In genomic region chr8:58523443-58523842, GRCm38 (mm10) we compare ENCODE assay signal across 20 mouse cellular contexts.
"Had no signal": no experiment of that assay in that cellular context is flagged by ENCODE, and none has a peak within 500 bp of the region (broad histone marks: within the 10 kb centered on the region; RNA-seq: fewer than 3 reads in every experiment).

No protein-coding gene starts in this region.

- DNase-seq: kidney, adult 8-10 months; kidney, postnatal 4 days; left cerebral cortex, postnatal 4 days; liver, postnatal 0 days; lung, embryonic 14.5 days; right cerebral cortex, adult 18-20 months; right cerebral cortex, postnatal 4 days; thymus, adult 18-20 months; thymus, postnatal 36 days had no signal

- H3K4me2 ChIP-seq: limb, embryonic 12.5 days; limb, embryonic 15.5 days; liver, embryonic 11.5 days; lung, embryonic 14.5 days; midbrain, embryonic 12.5 days; midbrain, embryonic 15.5 days; neural tube, embryonic 12.5 days; neural tube, embryonic 15.5 days had no signal

- H3K9ac ChIP-seq: limb, embryonic 12.5 days; limb, embryonic 15.5 days; liver, embryonic 14.5 days; liver, postnatal 0 days; lung, embryonic 14.5 days; midbrain, embryonic 12.5 days; midbrain, embryonic 15.5 days; neural tube, embryonic 12.5 days; neural tube, embryonic 15.5 days had no signal

- H3K27ac ChIP-seq: limb, embryonic 12.5 days; limb, embryonic 15.5 days; liver, embryonic 14.5 days; macrophage; midbrain, embryonic 12.5 days; midbrain, embryonic 15.5 days; neural tube, embryonic 12.5 days; neural tube, embryonic 15.5 days had no signal

- H3K9me3 ChIP-seq: limb, embryonic 12.5 days; limb, embryonic 15.5 days; midbrain, embryonic 12.5 days; midbrain, embryonic 15.5 days; neural tube, embryonic 12.5 days; neural tube, embryonic 15.5 days had no signal

- H3K4me3 ChIP-seq: limb, embryonic 12.5 days; limb, embryonic 15.5 days; midbrain, embryonic 12.5 days; midbrain, embryonic 15.5 days; neural tube, embryonic 12.5 days; neural tube, embryonic 15.5 days had no signal

- H3K36me3 ChIP-seq: limb, embryonic 12.5 days; limb, embryonic 15.5 days; midbrain, embryonic 12.5 days; midbrain, embryonic 15.5 days; neural tube, embryonic 12.5 days; neural tube, embryonic 15.5 days had no signal

- H3K4me1 ChIP-seq: limb, embryonic 12.5 days; limb, embryonic 15.5 days; midbrain, embryonic 15.5 days; neural tube, embryonic 12.5 days; neural tube, embryonic 15.5 days had no signal

- ATAC-seq: inflammation-experienced regulatory T-cells, adult 6 months; liver, postnatal 0 days; lung, postnatal 0 days; midbrain, embryonic 15.5 days had no signal

- H3K27me3 ChIP-seq: limb, embryonic 12.5 days; limb, embryonic 15.5 days; midbrain, embryonic 12.5 days; midbrain, embryonic 15.5 days; neural tube, embryonic 12.5 days; neural tube, embryonic 15.5 days had no signal
